Mouse (Mus musculus) liver, adult 2 months (tissue): ENCODE results near the gene Prkcz.

ENCODE experiments used
- CTCF ChIP-seq: fragments of 200-500 bp; IDR thresholded peaks from 2 replicates; pipeline ENCODE4 v1.5.1; 2011; ENCODE audit warnings: low read depth, low read length, control low read depth
- POLR2A ChIP-seq: fragments of 200-500 bp; IDR thresholded peaks from 2 replicates; pipeline ENCODE4 v1.6.1; 2011; ENCODE audit warnings: low read length, control low read depth; ENCODE audit not compliant: insufficient read depth; ENCODE audit errors: extremely low read depth

- TF ChIP-seq POLR2A (no peak), CTCF (no peak)
Observed at GRCm38 (mm10) chr4:155307591-155307990, 53.6 kb downstream of the Prkcz start.
